Mouse (Mus musculus) myocyte (in vitro differentiated cells): Measurements from ENCODE around the gene Got2. TPM values are rescaled to one million over a fixed set of nuclear protein-coding genes. Genes with fewer than 3 reads are reported as not detected.

Experiments
- H3K27me3 ChIP-seq: one replicate; pipeline ENCODE4 v1.6.1; 2011; ENCODE audit not compliant: control insufficient read depth, insufficient read depth, insufficient read length
- H3K36me3 ChIP-seq: one replicate; pipeline ENCODE4 v1.6.1; 2011; ENCODE audit not compliant: control insufficient read depth, insufficient read depth
- H3K4me2 ChIP-seq: one replicate; pipeline ENCODE4 v1.6.1; 2011; ENCODE audit warnings: low read depth, control low read depth
- H3K4me3 ChIP-seq: one replicate; pipeline ENCODE4 v1.5.1; 2011; ENCODE audit warnings: mild to moderate bottlenecking, control low read depth, moderate library complexity
- H3K79me2 ChIP-seq: one replicate; pipeline ENCODE4 v1.6.1; 2011; ENCODE audit not compliant: control insufficient read depth, insufficient read depth
- H3ac ChIP-seq: one replicate; pipeline ENCODE4 v1.6.1; 2011; ENCODE audit not compliant: control insufficient read depth, insufficient read length
- CEBPB ChIP-seq: IDR thresholded peaks from 2 replicates; pipeline ENCODE4 v1.6.1; 2011; ENCODE audit warnings: mild to moderate bottlenecking, moderate library complexity; ENCODE audit not compliant: poor library complexity, insufficient read depth, severe bottlenecking
- E2F4 ChIP-seq: IDR thresholded peaks from one replicate; pipeline ENCODE4 v1.6.1; 2011; ENCODE audit warnings: mild to moderate bottlenecking, control low read depth, moderate library complexity; ENCODE audit not compliant: insufficient read depth
- MAX ChIP-seq: IDR thresholded peaks from one replicate; pipeline ENCODE4 v1.6.1; 2011; ENCODE audit warnings: low read depth, mild to moderate bottlenecking, control low read depth
- MYOD1 ChIP-seq, 3 experiments: IDR thresholded peaks; one replicate each; pipeline ENCODE4 v1.6.1; 2011; ENCODE audit warnings: control low read depth in 2 of 3, low read depth in 2 of 3, mild to moderate bottlenecking in 2 of 3, moderate library complexity in 1 of 3; ENCODE audit not compliant: insufficient read length in 2 of 3, control insufficient read depth in 1 of 3
- MYOG ChIP-seq, 3 experiments: IDR thresholded peaks; one replicate each; pipeline ENCODE4 v1.6.1; 2011; ENCODE audit warnings: control low read depth in 2 of 3, low read depth in 2 of 3, mild to moderate bottlenecking in 2 of 3; ENCODE audit not compliant: insufficient read length in 2 of 3, control insufficient read depth in 1 of 3, insufficient read depth in 1 of 3
- POLR2A ChIP-seq: IDR thresholded peaks from one replicate; pipeline ENCODE4 v1.6.1; 2011; ENCODE audit warnings: low read depth, mild to moderate bottlenecking, control low read depth, moderate library complexity; ENCODE audit not compliant: insufficient read length
- POLR2AphosphoS2 ChIP-seq: IDR thresholded peaks from one replicate; pipeline ENCODE4 v1.6.1; 2011; ENCODE audit warnings: low read depth, control low read depth; ENCODE audit not compliant: insufficient read length
- REST ChIP-seq: IDR thresholded peaks from one replicate; pipeline ENCODE4 v1.6.1; 2011; ENCODE audit warnings: mild to moderate bottlenecking, control low read depth, moderate library complexity; ENCODE audit not compliant: insufficient read depth, insufficient read length
- SRF ChIP-seq: IDR thresholded peaks from one replicate; pipeline ENCODE4 v1.6.1; 2011; ENCODE audit warnings: low read depth; ENCODE audit not compliant: control insufficient read depth, insufficient read length
- TCF12 ChIP-seq: IDR thresholded peaks from one replicate; pipeline ENCODE4 v1.6.1; 2011; ENCODE audit warnings: mild to moderate bottlenecking, control low read depth; ENCODE audit not compliant: poor library complexity, insufficient read depth, severe bottlenecking
- TCF3 ChIP-seq: IDR thresholded peaks from one replicate; pipeline ENCODE4 v1.6.1; 2011; ENCODE audit warnings: low read depth, control low read depth; ENCODE audit not compliant: insufficient read length
- USF1 ChIP-seq: IDR thresholded peaks from one replicate; pipeline ENCODE4 v1.6.1; 2011; ENCODE audit warnings: low read depth, mild to moderate bottlenecking, control low read depth, moderate library complexity
- polyA plus RNA-seq: library from polyadenylated mRNA; unstranded; fragments of >200 nt; fragmentation: generic; extraction: Trizol; gene quantifications from one replicate; pipeline ENCODE4 v1.2.1, GENCODE M21; 2012; ENCODE audit warnings: missing spikeins

Gene Got2
- polyA plus RNA-seq, 1 experiment, result 241 TPM

- TF ChIP-seq SRF (no peak), TCF3 (no peak), POLR2A (no peak), USF1 (no peak), E2F4 (no peak), MAX (no peak), POLR2AphosphoS2 (no peak), CEBPB (no peak), MYOG (IDR thresholded peaks at IDR 0.05; ENCODE audit: control insufficient read depth in 1 of 3, insufficient read depth in 1 of 3, insufficient read length in 2 of 3, low read depth in 2 of 3) (no peak), TCF12 (no peak), REST (no peak), MYOD1 (IDR thresholded peaks at IDR 0.05; ENCODE audit: control insufficient read depth in 1 of 3, insufficient read length in 2 of 3, low read depth in 2 of 3) (no peak)
- Histone ChIP-seq H3K4me3 (no peak overlapping the region), H3K79me2 (no peaks in the 10 kb centered on the region), H3K4me2 (peak overlapping the region; percentile 50), H3ac (no peak overlapping the region), H3K27me3 (peaks cover 6% of the 10 kb centered on the region), H3K36me3 (no peaks in the 10 kb centered on the region)
These were observed 26.7 kb upstream of the Got2 start for GRCm38 (mm10) chr8:95914905-95915643.

GRCm38 (mm10) chr8:95911240-95911639 lies 22.9 kb upstream of the Got2 start:
- no peaks in the 10 kb centered on the region for H3K79me2 ChIP-seq
- H3K27me3 ChIP-seq, result peaks cover 12% of the 10 kb centered on the region
- H3ac ChIP-seq, result no peak overlapping the region
- no peak for TF ChIP-seq TCF3
- no peak for TF ChIP-seq TCF12
- no peak for TF ChIP-seq MYOG (IDR thresholded peaks at IDR 0.05; ENCODE audit: control insufficient read depth in 1 of 3, insufficient read depth in 1 of 3, insufficient read length in 2 of 3, low read depth in 2 of 3)
- H3K4me3 ChIP-seq, result no peak overlapping the region
- no peaks in the 10 kb centered on the region for H3K36me3 ChIP-seq
- H3K4me2 ChIP-seq, result no peak overlapping the region

GRCm38 (mm10) chr8:95907885-95908284 lies 19.5 kb upstream of the Got2 start:
- no peak overlapping the region for H3K4me3 ChIP-seq
- no peaks in the 10 kb centered on the region for H3K36me3 ChIP-seq
- H3K79me2 ChIP-seq, result no peaks in the 10 kb centered on the region
- no peak overlapping the region for H3ac ChIP-seq
- TF ChIP-seq POLR2A, result no peak
- TF ChIP-seq USF1, result no peak
- H3K27me3 ChIP-seq, result peaks cover 6% of the 10 kb centered on the region
- no peak overlapping the region for H3K4me2 ChIP-seq

- TF ChIP-seq CEBPB (0 out of 2 replicates have a peak, but pooled peaks have one; percentile 34), E2F4 (no peak)
- Histone ChIP-seq H3K4me3 (no peak overlapping the region), H3ac (no peak overlapping the region), H3K79me2 (no peaks in the 10 kb centered on the region), H3K36me3 (no peaks in the 10 kb centered on the region), H3K4me2 (no peak overlapping the region), H3K27me3 (peaks cover 6% of the 10 kb centered on the region)
These were observed 18.4 kb upstream of the Got2 start for GRCm38 (mm10) chr8:95906738-95907137.

GRCm38 (mm10) chr8:95901864-95902263 lies 13.5 kb upstream of the Got2 start:
- Histone ChIP-seq H3K27me3 (no peaks in the 10 kb centered on the region), H3K4me2 (no peak overlapping the region), H3ac (no peak overlapping the region), H3K79me2 (no peaks in the 10 kb centered on the region), H3K4me3 (no peak overlapping the region), H3K36me3 (no peaks in the 10 kb centered on the region)
- TF ChIP-seq E2F4 (no peak), TCF12 (no peak), REST (no peak), SRF (no peak), MYOD1 (IDR thresholded peaks at IDR 0.05; ENCODE audit: control insufficient read depth in 1 of 3, insufficient read length in 2 of 3, low read depth in 2 of 3) (no peak), MYOG (IDR thresholded peaks at IDR 0.05; ENCODE audit: control insufficient read depth in 1 of 3, insufficient read depth in 1 of 3, insufficient read length in 2 of 3, low read depth in 2 of 3) (no peak), MAX (no peak), USF1 (no peak), POLR2A (no peak), TCF3 (no peak), CEBPB (no peak), POLR2AphosphoS2 (no peak)

- no peak for TF ChIP-seq MYOD1 (IDR thresholded peaks at IDR 0.05; ENCODE audit: control insufficient read depth in 1 of 3, insufficient read length in 2 of 3, low read depth in 2 of 3)
- TF ChIP-seq SRF, result no peak
- TF ChIP-seq TCF12, result no peak
- TF ChIP-seq REST, result no peak
- no peak for TF ChIP-seq E2F4
- Histone ChIP-seq H3K4me2 (no peak overlapping the region), H3ac (no peak overlapping the region), H3K27me3 (no peaks in the 10 kb centered on the region), H3K36me3 (no peaks in the 10 kb centered on the region), H3K79me2 (no peaks in the 10 kb centered on the region), H3K4me3 (no peak overlapping the region)
These were observed 5.4 kb upstream of the Got2 start for GRCm38 (mm10) chr8:95893701-95894100.
